Comparison of ENCODE assay signal across 30 mouse cellular contexts in the genomic region with DNA sequence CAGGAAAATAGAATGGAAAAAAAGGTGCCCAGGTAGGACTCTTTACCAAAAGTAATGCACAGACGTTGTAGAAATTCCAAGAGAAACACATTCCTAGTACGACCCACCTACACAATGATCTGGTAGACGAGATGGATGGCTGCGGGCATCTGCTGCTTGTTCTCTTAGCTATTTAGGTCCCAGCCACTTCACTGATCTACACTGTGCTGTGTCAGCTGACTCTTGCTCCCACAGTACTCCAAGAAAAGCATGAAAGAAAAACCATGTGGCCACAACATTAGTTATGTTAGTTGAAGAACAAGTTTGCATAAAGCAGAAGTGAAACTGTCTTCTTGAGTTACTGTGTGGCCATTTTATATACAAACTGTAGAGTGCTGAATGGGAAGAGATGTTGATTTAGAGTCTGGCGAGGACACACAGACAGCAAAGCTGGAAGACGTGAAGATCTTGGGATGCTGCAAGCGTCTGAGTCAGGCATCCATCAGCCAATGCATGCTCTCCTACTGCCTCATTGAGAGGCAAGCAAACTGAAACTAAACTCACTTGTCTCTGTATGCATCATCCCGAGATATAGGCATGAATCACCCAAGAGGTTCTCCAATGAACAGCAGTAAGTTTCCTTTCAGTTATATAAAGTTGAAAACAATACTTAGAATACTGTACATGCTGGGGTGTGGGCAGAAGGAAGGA.
DNase-seq lines count a peak whose midpoint lies in the region; ATAC-seq and TF ChIP-seq lines count a peak whose summit lies in the region.
"Had no signal": no experiment of that assay in that cellular context is flagged by ENCODE, and none has a peak within 500 bp of the region (broad histone marks: within the 10 kb centered on the region; RNA-seq: fewer than 3 reads in every experiment).

No protein-coding gene starts in this region.

- DNase-seq in right cerebral cortex, adult 18-20 months = peak; percentile 39
- DNase-seq in right cerebral cortex, postnatal 4 days = no peak
- DNase-seq in left cerebral cortex, postnatal 25 days (ENCODE audit: low spot score in 2 of 2) = peak; percentile 18 to 86
- no peak for DNase-seq in MN1 (ENCODE audit: low spot score)
- DNase-seq: adrenal gland, postnatal 36 days; cerebellum, adult 2 months; cerebellum, postnatal 14 days; forebrain, postnatal 0 days; gastrocnemius, adult 2 months; gastrocnemius, postnatal 36 days; heart, adult 18-20 months; heart, postnatal 36 days; kidney, adult 8-10 months; kidney, postnatal 4 days; lung, postnatal 36 days had no signal

- no peak for ATAC-seq in intestine, embryonic 15.5 days
- no peak for ATAC-seq in intestine, postnatal 0 days
- no peak for ATAC-seq in hindbrain, embryonic 12.5 days (ENCODE audit: low FRiP score)
- ATAC-seq: CD4-positive, CD25-positive, alpha-beta regulatory T cell, adult 4 months; forebrain, postnatal 0 days; inflammation-experienced regulatory T-cells, adult 6 months; midbrain, embryonic 13.5 days had no signal

- WGBS in intestine, embryonic 15.5 days = 47% methylated on average over 8 of the region's 8 CpGs
- 60% methylated on average over 8 of the region's 8 CpGs for WGBS in intestine, postnatal 0 days
- WGBS in hindbrain, embryonic 12.5 days = 87% methylated on average over 8 of the region's 8 CpGs

- H3K36me3 ChIP-seq in intestine, embryonic 15.5 days = no peaks in the 10 kb centered on the region
- H3K36me3 ChIP-seq in intestine, postnatal 0 days (ENCODE audit: control insufficient read depth, insufficient read depth) = no peaks in the 10 kb centered on the region
- H3K36me3 ChIP-seq in hindbrain, embryonic 12.5 days = no peaks in the 10 kb centered on the region
- H3K36me3 ChIP-seq: embryonic facial prominence, embryonic 15.5 days; forebrain, embryonic 12.5 days; limb, embryonic 10.5 days; limb, embryonic 15.5 days; liver, embryonic 15.5 days; lung, embryonic 15.5 days; midbrain, embryonic 13.5 days had no signal

- H3K27ac ChIP-seq in intestine, embryonic 15.5 days = no peak overlapping the region
- H3K27ac ChIP-seq in intestine, postnatal 0 days (ENCODE audit: low read depth, low read length) = no peak overlapping the region
- H3K27ac ChIP-seq in hindbrain, embryonic 12.5 days = no peak overlapping the region
- H3K27ac ChIP-seq: embryonic facial prominence, embryonic 15.5 days; forebrain, embryonic 12.5 days; gastrocnemius, adult 2 months; hindbrain, embryonic 14.5 days; kidney, postnatal 0 days; limb, embryonic 10.5 days; limb, embryonic 15.5 days; liver, embryonic 15.5 days; lung, embryonic 15.5 days; midbrain, embryonic 13.5 days had no signal

- intact Hi-C loops in left cerebral cortex, postnatal 25 days (cut with DNase I) = no loop called here

- no peak overlapping the region for H3K4me3 ChIP-seq in intestine, embryonic 15.5 days (replicated peaks)
- H3K4me3 ChIP-seq in intestine, postnatal 0 days (ENCODE audit: low read depth, low read length) = no peak overlapping the region
- no peak overlapping the region for H3K4me3 ChIP-seq in hindbrain, embryonic 12.5 days
- H3K4me3 ChIP-seq: embryonic facial prominence, embryonic 15.5 days; forebrain, embryonic 12.5 days; gastrocnemius, adult 2 months; limb, embryonic 10.5 days; limb, embryonic 15.5 days; liver, embryonic 15.5 days; lung, embryonic 15.5 days; midbrain, embryonic 13.5 days had no signal

- H3K9me3 ChIP-seq in intestine, embryonic 15.5 days = no peaks in the 10 kb centered on the region
- H3K9me3 ChIP-seq in intestine, postnatal 0 days (ENCODE audit: control insufficient read depth) = no peaks in the 10 kb centered on the region
- no peaks in the 10 kb centered on the region for H3K9me3 ChIP-seq in hindbrain, embryonic 12.5 days (replicated peaks)
- H3K9me3 ChIP-seq: embryonic facial prominence, embryonic 15.5 days; limb, embryonic 15.5 days; liver, embryonic 15.5 days; lung, embryonic 15.5 days; midbrain, embryonic 13.5 days had no signal

- H3K4me2 ChIP-seq in intestine, embryonic 15.5 days (replicated peaks) = 0 out of 2 replicates have a peak overlapping the region, but pooled peaks have one; percentile 14
- no peak overlapping the region for H3K4me2 ChIP-seq in intestine, postnatal 0 days (replicated peaks; ENCODE audit: low read depth)
- H3K4me2 ChIP-seq in hindbrain, embryonic 12.5 days (replicated peaks) = no peak overlapping the region
- H3K4me2 ChIP-seq: embryonic facial prominence, embryonic 15.5 days; forebrain, embryonic 12.5 days; heart, embryonic 11.5 days; hindbrain, embryonic 14.5 days; limb, embryonic 15.5 days; liver, embryonic 15.5 days; lung, embryonic 15.5 days; midbrain, embryonic 13.5 days had no signal

- no peaks in the 10 kb centered on the region for H3K4me1 ChIP-seq in intestine, embryonic 15.5 days (replicated peaks)
- H3K4me1 ChIP-seq in intestine, postnatal 0 days (replicated peaks; ENCODE audit: control insufficient read depth, insufficient read depth, low read length) = no peaks in the 10 kb centered on the region
- no peaks in the 10 kb centered on the region for H3K4me1 ChIP-seq in hindbrain, embryonic 12.5 days
- H3K4me1 ChIP-seq: embryonic facial prominence, embryonic 15.5 days; forebrain, embryonic 12.5 days; limb, embryonic 15.5 days; liver, embryonic 15.5 days; lung, embryonic 15.5 days; midbrain, embryonic 13.5 days had no signal

- no peak overlapping the region for H3K9ac ChIP-seq in intestine, embryonic 15.5 days
- H3K9ac ChIP-seq in intestine, postnatal 0 days (ENCODE audit: low read depth, low read length) = no peak overlapping the region
- no peak overlapping the region for H3K9ac ChIP-seq in hindbrain, embryonic 12.5 days
- H3K9ac ChIP-seq: embryonic facial prominence, embryonic 15.5 days; forebrain, embryonic 12.5 days; forebrain, postnatal 0 days; hindbrain, embryonic 14.5 days; limb, embryonic 15.5 days; liver, embryonic 15.5 days; lung, embryonic 15.5 days; midbrain, embryonic 13.5 days had no signal

- no peaks in the 10 kb centered on the region for H3K27me3 ChIP-seq in intestine, embryonic 15.5 days (replicated peaks)
- H3K27me3 ChIP-seq in intestine, postnatal 0 days (replicated peaks; ENCODE audit: control insufficient read depth, insufficient read depth, low read length) = no peaks in the 10 kb centered on the region
- no peaks in the 10 kb centered on the region for H3K27me3 ChIP-seq in hindbrain, embryonic 12.5 days
- H3K27me3 ChIP-seq: embryonic facial prominence, embryonic 15.5 days; forebrain, embryonic 12.5 days; limb, embryonic 15.5 days; liver, embryonic 15.5 days; lung, embryonic 15.5 days; midbrain, embryonic 13.5 days had no signal

- TF ChIP-seq CTCF in intestine, postnatal 0 days (IDR thresholded peaks at IDR 0.05; ENCODE audit: low read depth) = no peak

Comparison
In these comparisons a context has a peak if more than half of its experiments do, and no peak if none do; other contexts are left out.
1. DNase-seq: peak in right cerebral cortex, adult 18-20 months (single experiment) and left cerebral cortex, postnatal 25 days (2 of 2); none in right cerebral cortex, postnatal 4 days (single experiment) and MN1 (single experiment).